Mouse (Mus musculus): ENCODE results near the gene Tuba4a. TPM values are rescaled to one million over a fixed set of nuclear protein-coding genes. Genes with fewer than 3 reads are reported as not detected.
A peak's percentile ranks its signal among the peaks of the same experiment; 100 is the strongest.

Tuba4a gene
- total and polyA plus RNA-seq, 3 experiments, result 180 to 294 (median 192) TPM

GRCm38 (mm10) chr1:75180105-75180590, 39.5 kb downstream of the Tuba4a start, which contains the start of gene Abcb6 (continued):
- no peak for TF ChIP-seq ZMIZ1 (IDR thresholded peaks at IDR 0.05; ENCODE audit: low read depth, low read length)
- 0 out of 2 replicates have a peak, but pooled peaks have one; percentile 43 for TF ChIP-seq TCF12 (IDR thresholded peaks at IDR 0.05; ENCODE audit: low read depth, low read length)
- no peak for TF ChIP-seq RAD21 (IDR thresholded peaks at IDR 0.05; ENCODE audit: low read depth, low read length)
- no peak for TF ChIP-seq ZKSCAN1 (IDR thresholded peaks at IDR 0.05; ENCODE audit: borderline replicate concordance, low read depth, low read length)
- no peak for TF ChIP-seq ETS1 (conservative IDR thresholded peaks at IDR 0.05; ENCODE audit: low read depth, low read length)
- TF ChIP-seq USF1 (IDR thresholded peaks at IDR 0.05; ENCODE audit: low read depth, low read length), result peak; percentile 89
- TF ChIP-seq MXI1 (IDR thresholded peaks at IDR 0.05; ENCODE audit: low read depth, low read length), result peak; percentile 82; the same call in 1 of the 2 replicates
- TF ChIP-seq MAX (IDR thresholded peaks at IDR 0.05; ENCODE audit: low read length), result peak; percentile 82
- no peak for TF ChIP-seq CHD1 (IDR thresholded peaks at IDR 0.05; ENCODE audit: low read depth, low read length)
- TF ChIP-seq ZNF384 (IDR thresholded peaks at IDR 0.05; ENCODE audit: low read depth, low read length), result no peak
- peak; percentile 84 for TF ChIP-seq USF2 (conservative IDR thresholded peaks at IDR 0.05; ENCODE audit: low read depth, low read length)
- TF ChIP-seq MAZ (IDR thresholded peaks at IDR 0.05; ENCODE audit: low read depth, low read length), result no peak
- no peak for TF ChIP-seq JUN (IDR thresholded peaks at IDR 0.05; ENCODE audit: insufficient read depth, low read depth, low read length)

DNA sequence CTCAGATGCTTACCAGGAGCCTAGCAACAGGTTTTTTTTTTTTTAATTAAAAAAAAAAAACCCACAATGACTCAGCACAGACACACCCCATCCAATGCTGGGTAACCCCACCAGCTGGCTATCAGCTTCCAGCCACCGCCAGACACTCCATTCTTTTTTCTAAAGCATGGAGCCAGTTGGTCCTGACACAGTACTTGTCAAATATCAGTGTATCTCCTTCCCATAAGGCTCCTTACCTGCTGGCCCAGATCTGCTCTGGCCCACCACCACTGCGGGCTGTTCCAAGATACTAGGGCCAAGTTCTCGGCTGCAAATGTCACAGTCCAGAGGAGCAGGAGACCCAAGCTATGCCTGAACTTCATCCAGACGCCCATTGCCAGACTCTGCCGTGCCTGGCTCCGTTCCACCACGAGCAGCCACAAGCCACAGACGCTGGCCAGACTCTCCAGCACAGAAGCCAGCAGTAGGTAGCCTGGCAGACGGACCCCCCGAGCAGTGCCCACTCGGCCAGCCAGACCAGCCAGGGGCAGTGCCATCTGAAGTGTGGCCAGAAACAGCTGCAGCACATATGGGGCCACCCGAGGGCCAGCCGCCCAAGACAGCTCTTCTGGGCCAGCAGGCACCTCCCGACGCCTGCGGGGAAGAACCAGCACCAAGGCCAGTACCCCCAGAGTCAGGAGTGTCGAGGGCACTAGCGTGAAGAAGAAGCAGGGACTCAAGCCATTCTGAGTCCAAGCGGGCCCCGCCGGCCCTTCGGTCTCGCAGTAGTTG, 40.1 kb downstream of the Tuba4a start:
- Histone ChIP-seq H3K4me1 (ENCODE audit: control insufficient read depth in 1 of 2, insufficient read depth in 2 of 2) (peaks cover 0 to 20% of the 10 kb centered on the region in 2 experiments; a peak in 3 of 4 replicates), H3K9ac (ENCODE audit: insufficient read depth, low read depth) (peak overlapping the region; percentile 59; the same call in 1 of the 2 replicates), H3K9me3 (replicated peaks; ENCODE audit: low read length) (peaks cover 3% of the 10 kb centered on the region), H3K27me3 (replicated peaks) (no peaks in the 10 kb centered on the region), H3K27ac (ENCODE audit: insufficient read depth, low read depth) (no peak overlapping the region), H3K36me3 (replicated peaks in 1 of 2; ENCODE audit: control insufficient read depth in 1 of 2, insufficient read depth in 1 of 2, low read length in 1 of 2) (peaks cover 38 to 71% of the 10 kb centered on the region in 2 experiments), H3K4me2 (ENCODE audit: insufficient read depth, low read depth, poor library complexity, severe bottlenecking) (peak overlapping the region; percentile 63), H3K79me2 (replicated peaks; ENCODE audit: control insufficient read depth, extremely low read depth, insufficient read depth, poor library complexity, severe bottlenecking) (no peaks in the 10 kb centered on the region), H3K4me3 (replicated peaks in 1 of 3; ENCODE audit: low read depth in 2 of 3, low read length in 2 of 3, poor library complexity in 1 of 3) (peak overlapping the region; percentile 63 to 80 (median 76))
- dilution Hi-C loops (cut with MboI; ENCODE audit: extremely low pct_ligation_motif_present, extremely low pct_unique_long_range_greater_than_20kb, low sequenced_read_pairs), result no loop called here
- peak; percentile 14 for DNase-seq (ENCODE audit: extremely low read depth)
- TF ChIP-seq MAFK (IDR thresholded peaks at IDR 0.05; ENCODE audit: insufficient replicate concordance, low read length), result peak; percentile 37; the same call in 1 of the 2 replicates
- TF ChIP-seq PAX5 (IDR thresholded peaks at IDR 0.05; ENCODE audit: low read length), result no peak
- peak; percentile 83 for TF ChIP-seq ZNF384 (IDR thresholded peaks at IDR 0.05; ENCODE audit: low read depth, low read length)
- TF ChIP-seq EP300 (IDR thresholded peaks at IDR 0.05; ENCODE audit: low read length), result no peak
- in situ Hi-C loops (cut with MboI; ENCODE audit: low pct_ligation_motif_present, low pct_unique_long_range_greater_than_20kb, low sequenced_read_pairs), result no loop called here
